Mouse (Mus musculus) c-Kit-positive CD71-negative TER-119-negative erythroid progenitor cells, embryonic 14.5 days (primary cell): ENCODE data around the gene Fgf15.

ENCODE experiments used
- DNase-seq: peaks from one replicate; pipeline ENCODE4 v3.0.0-alpha.2; 2013; ENCODE audit warnings: low read depth

The Fgf15 gene

DNA sequence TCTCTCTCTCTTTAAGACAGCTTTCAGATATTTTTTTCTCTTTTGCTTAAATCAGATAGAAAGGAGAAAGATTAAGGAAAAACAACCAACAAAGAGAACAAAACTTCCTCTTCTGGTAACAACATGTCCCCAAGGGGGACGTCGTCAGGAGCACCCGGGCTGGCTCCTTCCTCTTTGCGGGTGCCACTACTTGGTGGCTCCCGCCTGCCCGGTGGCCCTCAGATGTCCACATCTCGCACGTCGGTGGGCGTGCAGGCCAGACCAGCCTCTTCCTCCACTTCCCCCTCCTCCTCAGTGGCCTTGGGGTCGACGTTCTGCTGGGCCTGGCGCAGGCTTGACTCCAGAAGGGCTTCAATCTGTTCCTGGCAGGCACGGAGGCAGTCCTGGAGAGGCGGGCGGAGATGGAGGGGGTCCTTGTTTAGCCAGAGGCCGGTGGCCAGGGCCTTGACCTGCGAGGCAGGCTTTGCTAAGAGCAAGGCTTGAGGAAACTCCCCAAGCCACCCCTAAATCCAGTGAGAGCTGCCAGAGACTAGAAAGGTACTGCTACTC is 36.1 kb downstream of the Fgf15 start:
- no peak for DNase-seq

DNA sequence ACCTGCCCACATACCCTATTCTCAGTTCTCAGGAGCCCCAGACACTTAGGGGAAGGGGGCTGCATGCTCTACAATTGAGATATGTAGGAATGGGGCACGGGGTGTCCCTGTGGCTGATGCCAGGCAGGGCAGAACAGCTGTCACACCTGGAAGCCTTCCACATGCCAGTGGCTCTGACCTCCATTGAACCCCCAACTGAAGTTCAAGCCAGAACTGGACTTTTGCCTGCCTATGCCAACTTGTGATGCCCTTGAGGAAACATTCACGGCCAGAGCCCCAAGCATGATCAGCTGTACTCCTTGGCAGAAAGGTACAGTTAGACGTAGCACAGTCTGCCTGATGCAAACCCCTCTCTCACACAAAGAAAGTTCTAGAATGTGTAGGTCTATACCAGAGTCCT is 37.0 kb downstream of the Fgf15 start:
- DNase-seq, result no peak

DNA sequence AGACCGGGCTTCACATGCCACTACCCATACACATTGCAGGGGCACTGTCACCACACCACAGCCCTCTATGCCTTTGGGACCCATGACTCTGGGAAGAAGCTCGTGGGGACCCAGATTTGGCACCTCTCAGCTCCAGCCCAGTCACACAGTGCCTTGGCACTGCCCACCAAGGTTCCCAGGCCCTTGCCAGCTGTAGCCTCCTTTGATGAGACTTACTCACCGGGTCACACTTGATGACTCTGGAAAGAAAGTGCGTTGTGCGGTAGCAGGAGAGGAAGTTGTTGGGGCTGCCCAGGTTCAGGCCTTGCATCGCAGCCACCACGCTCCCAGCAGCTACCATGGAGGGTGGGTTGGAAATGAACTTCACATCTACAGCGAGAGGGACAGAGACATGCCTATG is 37.5 kb downstream of the Fgf15 start:
- DNase-seq, result no peak

DNA sequence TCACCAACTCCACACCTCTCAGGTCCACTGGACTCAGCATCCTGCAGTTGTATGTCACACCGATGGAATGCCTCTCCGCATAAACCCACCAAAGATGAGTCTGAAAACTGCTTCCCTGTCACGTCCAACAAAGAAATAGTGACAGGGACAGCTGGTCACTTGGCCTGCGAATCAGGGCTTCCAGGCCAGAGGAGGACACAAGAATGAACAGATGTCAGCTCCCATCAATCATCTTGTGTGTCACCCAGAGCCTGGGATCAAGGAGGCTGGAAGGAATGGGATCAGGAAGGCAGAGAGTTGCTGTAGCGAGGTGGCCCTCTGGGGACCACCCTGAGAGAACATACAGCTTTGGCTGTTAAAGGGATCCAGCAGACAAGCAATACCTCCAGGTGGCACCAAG is 38.6 kb downstream of the Fgf15 start:
- no peak for DNase-seq

DNA sequence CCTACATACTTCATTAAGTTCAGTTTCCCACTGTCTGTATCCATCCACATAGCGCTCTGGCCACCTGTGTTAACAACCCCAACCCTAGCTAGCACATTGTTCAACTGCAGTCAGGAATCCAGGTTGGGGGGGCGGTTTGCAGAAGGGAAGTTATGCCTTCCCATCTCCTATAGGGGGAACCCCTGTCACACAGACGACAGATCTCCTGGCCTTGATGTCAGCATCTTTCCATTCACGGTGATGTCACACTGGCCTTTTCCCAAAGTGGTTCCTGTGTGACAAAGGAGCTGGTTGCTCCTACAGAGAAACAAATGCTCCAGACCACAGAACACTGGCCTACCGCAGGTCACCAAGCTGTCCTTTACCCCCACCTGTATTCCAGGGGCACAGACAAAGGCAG is 39.2 kb downstream of the Fgf15 start:
- DNase-seq, result no peak

DNA sequence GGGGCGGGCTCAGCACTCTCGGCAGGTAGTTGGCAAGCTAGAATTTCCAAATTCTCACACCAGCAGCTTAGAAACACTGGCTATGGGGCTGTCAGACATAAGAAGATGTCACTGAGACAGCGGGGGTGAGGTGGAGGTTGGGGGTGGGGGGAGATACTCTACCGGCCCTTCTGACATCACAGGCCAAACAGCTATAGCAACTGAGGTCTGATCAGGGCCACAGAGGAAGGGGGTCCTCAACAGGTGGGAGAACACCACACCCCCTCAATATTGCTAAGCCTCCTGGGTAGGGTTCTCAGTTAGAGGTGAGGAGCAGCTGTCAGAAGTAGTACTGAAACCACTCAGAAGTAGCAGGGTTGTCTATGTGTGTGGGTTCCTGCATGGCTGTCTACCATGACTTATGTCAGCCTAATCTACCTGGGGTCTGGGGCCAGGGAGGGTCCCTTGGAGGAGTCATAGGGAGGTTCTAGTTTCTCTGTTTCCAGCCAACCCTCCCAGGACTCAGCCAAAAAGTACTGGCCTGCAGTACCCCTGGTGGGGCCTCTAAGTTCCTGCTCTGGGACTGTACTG is 40.1 kb downstream of the Fgf15 start:
- DNase-seq, result no peak

DNA sequence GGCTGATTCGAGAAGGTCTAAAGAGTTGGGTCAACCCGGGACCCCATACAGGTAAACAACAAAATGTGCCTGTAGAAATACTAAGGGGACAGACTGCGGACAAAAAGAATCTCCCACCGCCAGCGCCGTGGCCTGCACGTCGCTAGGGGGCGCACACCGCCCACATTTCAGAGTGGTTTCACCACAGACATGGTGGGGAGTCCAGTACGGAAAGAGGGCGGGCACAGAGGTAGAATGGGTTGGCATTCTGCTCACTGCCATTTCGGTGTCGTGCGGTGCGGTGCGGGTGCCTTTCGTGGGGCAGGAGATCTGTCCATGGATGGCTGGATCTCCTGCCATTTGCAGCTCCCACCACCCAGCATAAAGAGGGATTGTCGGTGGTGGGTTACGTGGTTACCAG is 41.2 kb downstream of the Fgf15 start:
- peak; percentile 81 for DNase-seq

DNA sequence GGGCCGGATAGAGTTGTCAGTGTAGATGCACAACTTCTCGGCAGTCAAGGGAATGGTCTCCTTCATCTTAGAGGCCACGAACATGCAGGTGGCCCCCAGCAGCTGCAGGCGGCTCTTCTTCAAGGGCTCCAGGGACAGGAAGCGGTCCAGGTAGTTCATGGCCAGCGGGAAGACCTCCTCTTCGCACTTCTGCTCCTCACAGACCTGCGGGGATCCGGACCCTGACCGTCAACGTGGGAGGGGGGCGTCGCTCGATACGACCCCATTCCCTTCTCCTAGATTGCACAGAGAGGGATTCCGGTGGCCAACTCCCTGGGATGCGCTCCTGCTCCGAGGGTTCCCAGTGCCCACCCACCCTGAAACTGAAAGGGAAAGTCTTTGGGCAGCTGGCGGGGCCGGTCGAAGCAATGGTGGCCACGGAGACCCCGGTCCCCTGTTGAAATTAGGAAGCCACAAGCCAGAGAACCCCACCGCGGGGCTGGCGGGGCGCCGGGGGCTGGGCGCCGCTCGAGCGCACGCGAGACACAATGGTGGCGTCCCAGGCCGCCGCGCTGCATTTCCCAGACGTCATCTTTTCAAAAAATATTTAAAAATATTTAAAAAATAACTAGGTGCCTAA is 41.7 kb downstream of the Fgf15 start:
- DNase-seq, result no peak

DNA sequence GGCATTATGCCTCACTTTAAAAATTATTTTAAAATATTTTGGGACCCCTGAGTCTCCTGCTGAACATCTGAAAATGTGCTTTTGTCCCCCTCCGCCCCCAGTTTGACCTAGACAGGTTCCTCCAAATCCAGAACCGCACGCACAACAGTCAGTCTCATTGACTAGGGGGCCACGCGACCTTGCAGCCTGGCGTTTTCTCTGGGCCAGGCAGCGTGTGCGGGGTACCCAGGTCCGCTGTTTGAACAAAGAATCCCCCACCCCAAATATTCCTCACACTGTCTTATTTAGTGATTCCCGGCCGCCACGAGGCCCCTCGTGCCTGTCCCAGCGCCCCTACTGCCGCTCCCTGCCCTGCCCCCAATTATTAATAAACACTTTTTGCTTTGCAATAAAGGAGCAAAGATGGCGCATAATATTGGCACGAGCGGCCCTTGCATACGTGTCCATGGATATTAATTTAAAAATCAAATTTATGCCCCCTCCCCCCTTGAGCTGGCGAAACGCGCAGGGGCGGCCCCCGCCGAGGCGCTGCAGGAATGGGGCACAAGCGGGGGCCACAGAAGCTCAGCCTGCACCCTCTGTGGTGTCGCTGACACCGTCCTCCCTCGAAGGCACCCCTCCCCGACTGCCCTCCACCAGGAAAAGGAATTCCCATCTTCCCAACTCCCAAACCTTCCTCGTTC is 42.5 kb downstream of the Fgf15 start:
- no peak for DNase-seq

DNA sequence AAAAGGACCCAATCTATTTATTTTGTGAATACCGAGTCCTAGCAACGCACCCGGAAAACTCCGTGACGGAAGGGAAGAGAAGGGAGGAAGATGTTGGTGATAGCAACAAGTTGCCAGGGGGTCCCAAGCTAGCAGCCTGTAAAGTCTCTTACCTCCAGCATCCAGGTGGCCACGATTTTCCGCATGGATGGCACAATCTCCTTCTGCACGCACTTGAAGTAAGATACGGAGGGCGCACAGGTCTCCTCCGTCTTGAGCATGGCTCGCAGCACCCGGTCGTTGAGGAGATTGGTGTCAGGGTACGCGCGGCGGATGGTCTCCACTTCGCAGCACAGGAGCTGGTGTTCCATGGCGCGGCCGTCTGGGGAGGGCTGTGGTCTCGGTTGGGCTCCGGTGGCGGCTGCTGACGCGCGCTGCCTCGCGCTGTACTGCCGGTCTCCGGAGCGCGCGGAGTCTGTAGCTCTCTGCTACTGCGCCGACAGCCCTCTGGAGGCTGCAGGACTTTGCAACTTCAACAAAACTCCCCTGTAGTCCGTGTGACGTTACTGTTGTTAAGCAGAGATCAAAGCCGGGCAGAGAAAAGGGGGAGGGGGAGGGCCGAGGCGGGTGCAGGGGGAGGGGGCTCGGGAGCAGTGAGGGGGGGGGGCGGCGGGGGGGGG is 43.1 kb downstream of the Fgf15 start, which contains the start of gene Ccnd1:
TSS of gene Ccnd1 (minus strand) at position 582 of the 659 bp plus-strand sequence.
- DNase-seq, result no peak

DNA sequence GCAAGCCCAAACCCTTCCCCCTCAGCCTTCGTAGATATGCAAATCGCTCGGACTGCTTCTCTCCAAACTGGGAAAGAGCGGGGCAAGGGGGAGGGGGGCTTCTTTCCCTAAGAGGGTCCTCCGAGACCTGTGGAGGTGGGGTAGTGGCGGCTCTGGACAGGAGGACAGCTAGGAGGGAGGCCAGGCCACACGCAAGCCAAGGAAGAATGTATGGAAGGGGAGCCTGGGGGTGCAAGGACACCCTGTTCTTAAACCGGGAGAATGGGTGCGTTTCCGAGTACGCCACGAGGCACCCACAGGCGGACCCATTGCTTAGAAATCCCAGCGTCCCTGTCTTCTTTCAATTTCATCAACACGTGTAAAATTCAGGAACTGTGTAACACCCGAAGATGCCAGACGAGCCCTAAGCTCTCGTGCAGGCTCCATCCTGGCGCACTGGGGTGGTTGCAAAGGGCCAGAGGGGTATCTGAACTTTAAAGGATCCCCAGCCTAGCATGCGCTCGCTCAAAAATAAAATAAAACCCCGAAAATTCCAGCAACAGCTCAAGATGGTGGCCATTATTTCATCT is 43.8 kb downstream of the Fgf15 start:
- no peak for DNase-seq

DNA sequence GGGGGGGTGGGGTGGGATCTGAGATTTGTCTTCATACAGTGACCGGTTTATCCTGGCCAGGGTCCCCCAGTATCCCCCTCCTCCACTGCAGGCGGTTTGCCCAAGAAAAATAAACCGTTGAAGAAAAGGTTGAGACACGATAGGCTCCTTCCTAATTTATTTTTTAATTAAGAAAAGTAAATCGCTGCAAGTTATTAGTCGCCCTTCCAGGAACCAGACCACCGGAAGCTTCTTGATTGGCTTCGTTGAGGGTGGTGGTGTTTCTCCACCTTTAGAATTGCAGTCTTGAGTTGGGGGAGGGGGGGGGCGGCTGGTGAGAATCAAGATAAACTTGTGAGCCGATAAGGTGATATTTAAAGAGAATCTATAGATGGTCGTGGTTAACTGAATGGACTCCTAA is 44.3 kb downstream of the Fgf15 start:
- DNase-seq, result no peak

DNA sequence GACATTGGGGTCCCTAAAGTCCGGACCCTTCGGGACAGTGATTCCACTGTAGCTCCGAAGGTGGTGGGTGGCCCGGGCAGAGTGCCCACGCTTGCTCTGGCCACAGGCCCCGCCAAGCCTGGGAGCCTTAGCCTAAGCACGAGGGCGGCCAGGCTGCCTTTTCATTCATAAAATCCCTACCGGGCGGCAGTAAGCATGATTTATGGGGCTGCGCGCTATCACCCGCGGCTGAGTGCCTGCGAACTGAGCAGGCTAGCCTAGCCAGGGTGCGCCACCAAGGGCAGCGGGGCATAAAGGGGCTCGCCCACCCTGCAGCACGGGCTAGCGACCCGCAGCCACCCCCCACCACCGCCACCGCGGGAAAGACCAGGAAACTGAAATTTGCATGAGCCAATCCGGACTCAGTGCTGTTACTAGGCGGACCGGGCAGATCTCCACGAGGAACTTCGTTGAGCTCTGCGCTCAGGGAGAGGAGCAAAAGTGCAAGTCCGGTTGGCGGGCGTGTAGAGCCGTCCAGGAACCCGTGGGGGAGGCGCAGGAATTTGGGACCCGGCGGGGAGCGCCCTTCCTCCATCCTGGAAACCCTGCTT is 45.0 kb downstream of the Fgf15 start:
- DNase-seq, result peak; percentile 67

DNA sequence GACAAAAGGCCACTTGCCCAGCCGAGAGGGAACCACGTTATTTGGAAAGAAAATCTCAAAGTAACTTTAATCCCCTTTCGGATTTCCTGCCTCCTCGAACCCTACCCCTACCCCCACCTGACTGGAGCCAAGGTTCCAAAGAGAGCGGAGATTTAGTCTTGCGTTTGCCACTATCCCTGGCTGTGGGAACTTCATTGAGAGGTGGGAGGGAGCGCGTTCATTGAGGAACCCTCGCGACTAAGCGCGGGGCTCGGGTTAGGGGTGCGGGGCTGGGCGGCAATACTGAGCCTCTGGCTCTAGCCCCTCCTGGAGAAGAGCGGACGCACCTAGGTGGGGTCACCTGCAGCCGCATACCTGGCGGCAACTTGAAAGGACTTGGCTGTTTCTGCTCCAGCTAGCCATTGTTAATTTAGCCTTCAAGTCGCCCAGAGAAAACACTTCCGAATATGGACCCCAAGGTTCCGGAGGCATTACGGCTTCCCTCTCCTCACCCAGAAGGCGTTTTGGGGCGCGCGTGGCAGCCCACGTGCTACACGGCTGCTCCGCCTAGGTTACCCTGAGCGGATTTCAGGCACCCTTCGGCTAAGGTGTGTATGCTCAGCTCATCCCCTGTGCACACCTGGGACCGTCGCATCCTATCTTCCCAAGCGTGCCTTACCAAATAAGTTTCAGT is 45.9 kb downstream of the Fgf15 start:
- DNase-seq, result no peak

DNA sequence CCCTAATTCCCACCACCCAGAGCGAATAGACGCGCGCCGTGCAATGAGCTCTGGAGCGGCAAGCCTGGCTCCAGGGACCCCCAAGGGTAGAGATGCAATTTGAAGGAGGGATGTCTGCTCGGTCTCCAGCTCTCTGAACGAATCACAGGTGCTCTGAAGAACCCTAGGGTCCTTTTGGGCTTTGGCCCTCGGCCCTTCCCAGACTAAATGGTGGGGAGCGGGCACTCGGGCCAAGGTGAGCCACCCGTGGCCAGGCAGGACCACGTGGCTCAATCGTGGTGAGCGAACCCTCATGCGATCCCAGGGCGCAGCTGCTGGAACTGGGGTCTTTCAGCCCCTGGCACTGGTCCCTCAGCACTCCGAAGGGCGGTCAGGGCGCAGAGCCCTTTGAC is 46.4 kb downstream of the Fgf15 start:
- DNase-seq, result no peak

DNA sequence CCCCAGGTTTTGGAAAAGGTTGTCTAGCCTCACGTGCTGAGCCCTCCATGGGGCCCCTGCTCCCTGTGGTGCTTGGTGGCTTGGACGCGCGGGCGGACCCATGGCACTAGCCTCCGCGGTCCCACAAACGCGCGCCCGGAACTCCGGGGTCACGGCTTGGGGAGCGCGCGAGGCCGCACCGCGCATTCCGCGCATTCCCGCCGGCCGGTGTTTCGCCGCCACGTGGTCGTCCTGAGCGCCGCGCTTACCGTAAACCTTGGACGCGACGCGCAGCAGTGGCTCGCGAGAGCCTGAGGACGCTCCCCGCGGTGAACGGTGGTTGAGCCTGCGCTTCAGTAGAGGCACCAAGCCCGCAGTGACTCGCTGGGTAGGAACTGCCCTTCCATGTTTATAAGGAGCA is 46.9 kb downstream of the Fgf15 start:
- DNase-seq, result no peak
